ENCODE assay signal across 14 mouse cellular contexts in genomic region chr7:67114056-67114455, GRCm38 (mm10).
DNase-seq lines count a peak whose midpoint lies in the region; ATAC-seq lines count a peak whose summit lies in the region.
"Had no signal": no experiment of that assay in that cellular context is flagged by ENCODE, and none has a peak within 500 bp of the region (broad histone marks: within the 10 kb centered on the region; RNA-seq: fewer than 3 reads in every experiment).

No protein-coding gene starts in this region.

- H3K36me3 ChIP-seq in hindbrain, embryonic 14.5 days (replicated peaks; ENCODE audit: control insufficient read depth, insufficient read depth) = no peaks in the 10 kb centered on the region
- no peaks in the 10 kb centered on the region for H3K36me3 ChIP-seq in hindbrain, embryonic 10.5 days
- H3K36me3 ChIP-seq in limb, embryonic 12.5 days = no peaks in the 10 kb centered on the region
- H3K36me3 ChIP-seq: limb, embryonic 15.5 days; lung, embryonic 15.5 days; midbrain, embryonic 12.5 days had no signal

- H3K27me3 ChIP-seq in hindbrain, embryonic 14.5 days (ENCODE audit: control insufficient read depth, insufficient read depth, low read length) = no peaks in the 10 kb centered on the region
- no peaks in the 10 kb centered on the region for H3K27me3 ChIP-seq in hindbrain, embryonic 10.5 days (ENCODE audit: insufficient read depth, poor library complexity, severe bottlenecking)
- H3K27me3 ChIP-seq in limb, embryonic 12.5 days = no peaks in the 10 kb centered on the region
- H3K27me3 ChIP-seq: limb, embryonic 15.5 days; lung, embryonic 15.5 days; midbrain, embryonic 12.5 days had no signal

- peak; percentile 44 for DNase-seq in hindbrain, embryonic 14.5 days (ENCODE audit: low spot score)
- DNase-seq in hindbrain, embryonic 10.5 days (ENCODE audit: low spot score) = no peak
- peak; percentile 88 for DNase-seq in 416B (ENCODE audit: low read depth)
- peak; percentile 24 for DNase-seq in Muller cell, postnatal 12 days (ENCODE audit: inconsistent ontology term)
- no peak for DNase-seq in adrenal gland, postnatal 36 days
- DNase-seq in thymus, adult 18-20 months = no peak
- DNase-seq: adrenal gland, postnatal 14 days; kidney, adult 11 months; kidney, postnatal 4 days had no signal

- H3K4me2 ChIP-seq in hindbrain, embryonic 14.5 days (replicated peaks) = no peak overlapping the region
- H3K4me2 ChIP-seq in limb, embryonic 12.5 days = no peak overlapping the region
- H3K4me2 ChIP-seq: limb, embryonic 15.5 days; lung, embryonic 15.5 days; midbrain, embryonic 12.5 days had no signal

- no peak overlapping the region for H3K9ac ChIP-seq in hindbrain, embryonic 14.5 days
- H3K9ac ChIP-seq in limb, embryonic 12.5 days (replicated peaks) = no peak overlapping the region
- H3K9ac ChIP-seq: limb, embryonic 15.5 days; lung, embryonic 15.5 days; midbrain, embryonic 12.5 days had no signal

- ATAC-seq in hindbrain, embryonic 14.5 days (ENCODE audit: low FRiP score) = no peak
- no peak for ATAC-seq in limb, embryonic 12.5 days (ENCODE audit: insufficient number of reproducible peaks, insufficient read depth, low FRiP score, low TSS enrichment, low read depth)
- ATAC-seq: forebrain, embryonic 16.5 days had no signal

- H3K9me3 ChIP-seq in hindbrain, embryonic 14.5 days (ENCODE audit: control insufficient read depth, low read length) = no peaks in the 10 kb centered on the region
- no peaks in the 10 kb centered on the region for H3K9me3 ChIP-seq in hindbrain, embryonic 10.5 days
- H3K9me3 ChIP-seq in limb, embryonic 12.5 days = no peaks in the 10 kb centered on the region
- H3K9me3 ChIP-seq: limb, embryonic 15.5 days; lung, embryonic 15.5 days; midbrain, embryonic 12.5 days had no signal

- WGBS in hindbrain, embryonic 14.5 days = 97% methylated on average over 3 of the region's 3 CpGs
- WGBS in hindbrain, embryonic 10.5 days = 97% methylated on average over 3 of the region's 3 CpGs
- WGBS in limb, embryonic 12.5 days = 95% methylated on average over 3 of the region's 3 CpGs

- no peak overlapping the region for H3K27ac ChIP-seq in hindbrain, embryonic 14.5 days
- H3K27ac ChIP-seq in hindbrain, embryonic 10.5 days = no peak overlapping the region
- peak overlapping the region; percentile 59; the same call in 1 of the 2 replicates for H3K27ac ChIP-seq in limb, embryonic 12.5 days
- H3K27ac ChIP-seq: lung, embryonic 15.5 days; midbrain, embryonic 12.5 days had no signal

- 0 out of 2 replicates have a peak, but pooled peaks cover 5% of the 10 kb centered on the region for H3K4me1 ChIP-seq in hindbrain, embryonic 14.5 days (replicated peaks; ENCODE audit: control insufficient read depth, insufficient read depth, low read length)
- peaks cover 5% of the 10 kb centered on the region; the same call in 1 of the 2 replicates for H3K4me1 ChIP-seq in hindbrain, embryonic 10.5 days (replicated peaks)
- H3K4me1 ChIP-seq in limb, embryonic 12.5 days (replicated peaks) = peaks cover 38% of the 10 kb centered on the region
- H3K4me1 ChIP-seq: lung, embryonic 15.5 days; midbrain, embryonic 12.5 days had no signal

- H3K4me3 ChIP-seq in hindbrain, embryonic 14.5 days (replicated peaks; ENCODE audit: low read length) = no peak overlapping the region
- no peak overlapping the region for H3K4me3 ChIP-seq in hindbrain, embryonic 10.5 days
- H3K4me3 ChIP-seq in limb, embryonic 12.5 days (replicated peaks) = no peak overlapping the region
- H3K4me3 ChIP-seq: limb, embryonic 15.5 days; lung, embryonic 15.5 days; midbrain, embryonic 12.5 days had no signal

Comparison
In these comparisons a context has a peak if more than half of its experiments do, and no peak if none do; other contexts are left out.
1. DNase-seq: peak in hindbrain, embryonic 14.5 days (single experiment), 416B (single experiment) and Muller cell, postnatal 12 days (single experiment); none in hindbrain, embryonic 10.5 days (single experiment), adrenal gland, postnatal 36 days (0 of 2) and thymus, adult 18-20 months (0 of 2).